Mouse (Mus musculus) intestine, embryonic 14.5 days (tissue): ENCODE measurements at regions not wholly inside any gene's neighbourhood (a gene's known extent, or its start where the extent isn't known, plus 50 kb on each side); places are given as distances from the start of the nearest gene placed in this dataset.

Experiments used
- ATAC-seq: fragments of 200-750 bp; cut with Nextera tagmentation; replicated peaks from 2 replicates; pipeline ENCODE4 v1.8.0; 2017; ENCODE audit warnings: low read depth, moderate number of reproducible peaks, moderate TSS enrichment, moderate library complexity; ENCODE audit not compliant: low FRiP score, low TSS enrichment
- DNase-seq: peaks from one replicate; pipeline ENCODE4 v3.0.0-alpha.2; 2018; ENCODE audit warnings: low spot score
- H3K27ac ChIP-seq: fragments of 300-500 bp; sonication (generic); 2 replicates; pipeline ENCODE4 v1.5.1; 2014; ENCODE audit warnings: low read depth, mild to moderate bottlenecking, control low read depth
- H3K27me3 ChIP-seq: fragments of 300-500 bp; sonication (generic); replicated peaks from 2 replicates; pipeline ENCODE4 v1.6.1; 2014; ENCODE audit warnings: low read length, control low read depth; ENCODE audit not compliant: control insufficient read depth, insufficient read depth
- H3K36me3 ChIP-seq: fragments of 300-500 bp; sonication (generic); 2 replicates; pipeline ENCODE4 v1.6.1; 2014; ENCODE audit warnings: low read length, control low read depth; ENCODE audit not compliant: control insufficient read depth, insufficient read depth
- H3K4me1 ChIP-seq: fragments of 300-500 bp; sonication (generic); replicated peaks from 2 replicates; pipeline ENCODE4 v1.6.1; 2014; ENCODE audit warnings: low read length, control low read depth, mixed read lengths; ENCODE audit not compliant: control insufficient read depth, insufficient read depth
- H3K4me2 ChIP-seq: fragments of 300-500 bp; sonication (generic); 2 replicates; pipeline ENCODE4 v1.6.1; 2014; ENCODE audit warnings: low read length
- H3K4me3 ChIP-seq: fragments of 300-500 bp; sonication (generic); 2 replicates; pipeline ENCODE4 v1.5.1; 2014; ENCODE audit warnings: low read depth, low read length, control low read depth, mixed read lengths
- H3K9ac ChIP-seq: fragments of 300-500 bp; sonication (generic); 2 replicates; pipeline ENCODE4 v1.6.1; 2014; ENCODE audit warnings: mild to moderate bottlenecking, low read length
- H3K9me3 ChIP-seq: fragments of 300-500 bp; sonication (generic); 2 replicates; pipeline ENCODE4 v1.6.1; 2016; ENCODE audit warnings: low read length, control low read depth; ENCODE audit not compliant: control insufficient read depth
- WGBS: fragments of 180-500 bp; shearing (Covaris S2); extraction: QIAGEN DNeasy Blood & Tissue Kit; methylation state at CpG from one replicate; pipeline ENCODE4 v1.1.7; 2014; 5-methylcytosine and 5-hydroxymethylcytosine counted together

DNA sequence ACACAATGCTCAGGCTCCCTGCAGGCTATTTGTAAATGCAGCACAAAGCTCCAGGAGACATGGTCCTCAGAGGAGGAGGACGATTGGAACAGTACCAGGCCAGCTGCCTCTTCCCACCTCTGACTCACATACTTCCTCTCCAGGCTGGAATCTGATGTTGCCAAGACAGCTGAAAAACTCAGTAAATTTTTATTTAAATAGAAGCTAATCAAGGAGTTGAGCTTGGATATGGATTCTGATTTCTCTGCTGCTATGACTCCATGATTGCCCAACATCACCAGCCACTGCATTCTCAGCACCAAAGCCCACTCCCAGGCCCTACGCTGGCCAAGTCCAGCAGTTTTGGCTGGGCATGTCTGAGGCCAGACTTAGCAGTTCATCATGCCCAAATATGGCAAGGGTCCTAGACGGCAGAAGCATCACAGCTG is 282.8 kb upstream of the Mctp2 start:
- ATAC-seq (no peak), DNase-seq (no peak)
- Histone ChIP-seq H3K9me3 (no peaks in the 10 kb centered on the region), H3K27me3 (no peaks in the 10 kb centered on the region), H3K36me3 (no peaks in the 10 kb centered on the region), H3K27ac (no peak overlapping the region), H3K9ac (no peak overlapping the region), H3K4me2 (no peak overlapping the region), H3K4me1 (no peaks in the 10 kb centered on the region), H3K4me3 (no peak overlapping the region)
- 73% methylated on average over 3 of the region's 3 CpGs for WGBS

DNA sequence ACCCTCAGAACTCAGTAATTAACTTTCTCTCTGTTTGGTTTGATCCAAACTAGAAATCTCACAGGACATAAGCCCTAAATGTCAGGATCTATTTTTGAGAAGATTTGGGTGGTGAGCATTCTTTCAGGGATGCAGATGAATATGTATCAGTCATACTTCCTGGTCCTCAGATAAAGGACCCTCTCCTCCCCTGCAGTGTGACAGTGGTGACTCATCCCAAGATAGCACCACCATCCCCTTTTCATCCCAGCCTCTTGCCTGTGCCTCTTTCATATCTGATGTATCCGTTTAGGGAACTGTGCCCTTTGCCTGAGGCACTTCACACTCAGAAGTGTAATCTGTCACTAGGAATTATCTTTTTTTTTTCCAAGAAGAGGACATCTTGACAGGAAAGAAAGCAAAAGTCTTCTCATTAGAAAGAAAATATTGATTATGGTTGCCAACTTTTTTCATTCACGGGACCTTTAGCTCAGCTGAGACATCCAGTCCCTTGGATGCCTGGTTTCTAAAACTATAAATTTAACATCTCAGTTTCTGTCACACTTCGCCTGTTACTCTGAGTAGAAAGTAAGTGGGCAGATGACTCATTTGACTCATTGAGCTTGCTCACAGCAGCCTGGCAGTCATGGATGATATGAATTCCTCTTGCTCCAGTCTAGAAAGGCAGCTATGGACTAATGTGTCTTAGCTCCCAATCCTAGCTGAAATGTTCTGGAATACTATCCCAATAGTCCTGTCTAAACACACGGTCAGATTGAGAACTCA is 284.1 kb upstream of the Mctp2 start:
- H3K9ac ChIP-seq: no peak overlapping the region
- no peak overlapping the region for H3K27ac ChIP-seq
- DNase-seq (no peak), ATAC-seq (no peak)
- 76% methylated on average over 4 of the region's 4 CpGs for WGBS
- no peak overlapping the region for H3K4me3 ChIP-seq
- H3K36me3 ChIP-seq: no peaks in the 10 kb centered on the region
- no peaks in the 10 kb centered on the region for H3K4me1 ChIP-seq
- H3K27me3 ChIP-seq: no peaks in the 10 kb centered on the region
- no peaks in the 10 kb centered on the region for H3K9me3 ChIP-seq
- H3K4me2 ChIP-seq: no peak overlapping the region

DNA sequence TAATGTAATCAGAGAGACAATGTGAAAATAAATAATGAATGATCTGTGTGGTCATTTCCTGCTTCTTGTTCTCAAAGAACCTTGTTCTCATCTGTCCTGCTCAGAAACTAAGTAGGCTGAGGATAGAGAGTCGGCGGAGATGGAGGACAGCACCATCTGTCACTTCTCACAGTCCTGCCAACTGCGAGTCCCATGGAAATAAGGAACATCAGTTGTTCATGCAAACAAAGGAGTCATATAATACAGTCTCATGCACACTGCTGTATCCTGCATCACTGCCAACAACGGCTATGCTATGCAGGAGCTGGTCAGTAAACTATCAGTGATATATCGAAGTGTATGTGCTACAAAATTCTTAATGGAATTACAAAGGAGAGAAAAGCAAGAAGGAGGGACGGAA is 285.7 kb upstream of the Mctp2 start:
- Histone ChIP-seq H3K4me1 (no peaks in the 10 kb centered on the region), H3K27ac (no peak overlapping the region), H3K36me3 (no peaks in the 10 kb centered on the region), H3K4me3 (no peak overlapping the region), H3K9ac (no peak overlapping the region), H3K9me3 (no peaks in the 10 kb centered on the region), H3K4me2 (no peak overlapping the region), H3K27me3 (no peaks in the 10 kb centered on the region)
- ATAC-seq (no peak), DNase-seq (no peak)
- 56% methylated on average over 6 of the region's 6 CpGs for WGBS

DNA sequence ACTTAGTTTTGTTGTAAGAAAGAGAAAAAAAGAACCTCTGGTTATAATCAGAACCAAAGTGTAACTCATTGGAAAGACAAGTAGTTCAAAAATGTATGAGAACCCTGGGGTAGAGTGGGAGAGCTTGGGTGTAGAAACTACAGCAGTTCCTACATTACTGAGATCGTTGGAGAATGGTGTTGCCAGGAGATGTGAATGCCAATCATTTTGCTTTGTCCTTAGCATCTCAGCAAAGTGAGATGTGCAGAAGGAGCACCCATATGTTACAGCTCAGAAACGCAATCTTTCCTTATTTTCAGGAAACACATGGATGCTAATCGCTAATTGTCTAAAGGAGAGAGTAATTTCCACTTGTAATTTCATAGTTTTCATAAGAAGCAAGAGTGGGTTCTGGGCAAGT is 286.2 kb upstream of the Mctp2 start:
- WGBS: 80% methylated on average over 3 of the region's 3 CpGs
- ATAC-seq: no peak

DNA sequence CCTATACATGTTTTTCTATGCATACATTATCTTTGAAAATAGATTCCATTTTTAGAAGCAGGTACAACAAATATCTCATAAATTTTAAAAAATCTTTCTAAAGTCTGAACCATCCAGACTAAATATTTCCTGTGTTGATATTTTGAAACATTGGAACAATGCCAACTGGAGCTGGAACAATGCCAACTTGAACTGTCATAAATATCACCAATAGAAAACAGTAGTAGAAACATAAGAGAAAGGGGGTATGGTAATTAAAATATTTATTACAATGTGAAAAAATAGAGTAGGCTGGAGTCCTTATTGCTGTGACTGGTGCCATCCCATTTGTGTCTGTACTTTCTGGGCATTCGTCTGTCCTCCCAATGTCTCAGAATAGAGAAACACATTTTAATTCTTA is 286.9 kb upstream of the Mctp2 start:
- WGBS: 57% methylated on average over 1 of the region's 1 CpGs
- no peaks in the 10 kb centered on the region for H3K27me3 ChIP-seq
- ATAC-seq: no peak
- H3K36me3 ChIP-seq: no peaks in the 10 kb centered on the region
- DNase-seq: no peak
- H3K4me3 ChIP-seq: no peak overlapping the region
- H3K4me2 ChIP-seq: no peak overlapping the region
- H3K9me3 ChIP-seq: no peaks in the 10 kb centered on the region
- H3K9ac ChIP-seq: no peak overlapping the region
- H3K27ac ChIP-seq: no peak overlapping the region
- no peaks in the 10 kb centered on the region for H3K4me1 ChIP-seq

More for the DNA sequence above, 286.2 kb upstream of the Mctp2 start:
- Histone ChIP-seq H3K27me3 (no peaks in the 10 kb centered on the region), H3K36me3 (no peaks in the 10 kb centered on the region), H3K4me3 (no peak overlapping the region), H3K9ac (no peak overlapping the region), H3K4me2 (no peak overlapping the region), H3K9me3 (no peaks in the 10 kb centered on the region), H3K27ac (no peak overlapping the region), H3K4me1 (no peaks in the 10 kb centered on the region)
- DNase-seq: no peak

DNA sequence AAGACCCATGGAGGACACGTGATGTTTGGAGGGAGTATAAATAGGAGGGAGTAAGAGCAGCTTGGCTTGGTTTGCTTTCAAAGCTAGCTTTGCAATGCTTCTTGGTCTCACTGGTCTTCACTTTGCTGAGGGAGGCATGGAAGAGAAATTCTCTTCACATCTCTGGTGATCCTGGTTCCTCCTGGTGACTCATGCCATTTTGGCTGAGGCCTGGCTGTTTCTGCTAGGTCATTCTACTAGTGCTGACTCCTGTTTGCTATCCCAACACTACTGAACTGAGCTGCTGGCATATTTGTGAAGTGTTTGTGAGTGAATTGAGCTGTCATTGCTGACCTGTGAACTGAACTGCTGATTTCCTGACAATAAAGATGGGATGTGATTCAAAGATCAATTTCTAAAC is 288.3 kb upstream of the Mctp2 start:
- no peaks in the 10 kb centered on the region for H3K36me3 ChIP-seq
- no peak overlapping the region for H3K4me3 ChIP-seq
- DNase-seq: no peak
- 89% methylated on average over 1 of the region's 1 CpGs for WGBS
- ATAC-seq: no peak
- H3K4me2 ChIP-seq: no peak overlapping the region
- no peaks in the 10 kb centered on the region for H3K27me3 ChIP-seq
- H3K4me1 ChIP-seq: no peaks in the 10 kb centered on the region
- H3K27ac ChIP-seq: no peak overlapping the region
- no peak overlapping the region for H3K9ac ChIP-seq
- no peaks in the 10 kb centered on the region for H3K9me3 ChIP-seq

DNA sequence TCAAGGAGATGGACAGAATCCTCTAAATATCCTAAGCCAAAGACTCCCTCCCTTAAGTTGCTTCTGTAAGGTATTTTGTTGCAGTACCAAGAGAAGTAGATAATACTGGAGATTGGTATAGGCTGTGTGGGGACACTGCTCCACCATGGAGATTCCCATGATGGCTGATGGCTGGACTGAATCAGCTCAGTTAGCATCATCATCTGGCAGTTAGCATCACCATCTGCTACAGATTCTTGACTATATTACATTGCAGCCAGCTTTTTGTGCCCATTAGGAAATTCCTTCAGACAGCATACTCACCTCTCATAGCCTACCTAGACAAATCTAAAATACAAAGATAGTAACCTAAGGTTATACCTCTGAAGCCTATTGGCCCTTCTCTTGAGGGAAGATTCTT is 290.6 kb upstream of the Mctp2 start:
- Histone ChIP-seq H3K4me1 (no peaks in the 10 kb centered on the region), H3K27ac (no peak overlapping the region), H3K4me3 (no peak overlapping the region), H3K4me2 (no peak overlapping the region), H3K9ac (no peak overlapping the region), H3K27me3 (no peaks in the 10 kb centered on the region), H3K9me3 (no peaks in the 10 kb centered on the region), H3K36me3 (no peaks in the 10 kb centered on the region)
- no peak for ATAC-seq
- DNase-seq: no peak

DNA sequence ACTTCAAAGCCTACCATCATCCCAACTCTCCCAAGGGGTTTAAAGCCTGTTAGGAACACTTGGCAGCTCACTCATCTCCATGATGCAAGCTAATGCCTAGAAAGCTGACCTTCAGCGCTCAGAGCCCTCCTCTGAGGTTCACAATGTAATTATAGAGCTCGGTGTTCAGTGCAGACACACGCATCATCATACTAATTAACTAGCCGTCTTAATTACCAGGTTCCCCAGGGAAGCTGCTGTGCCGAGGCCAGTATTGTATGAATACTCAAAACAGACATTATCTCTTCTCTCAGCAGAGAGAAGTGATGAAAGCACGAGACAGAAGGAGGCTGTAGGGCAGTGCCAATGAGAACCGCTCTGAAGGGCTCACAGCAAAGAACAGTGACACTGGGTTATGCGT is 295.5 kb upstream of the Mctp2 start:
- no peak for DNase-seq
- Histone ChIP-seq H3K4me2 (no peak overlapping the region), H3K9ac (no peak overlapping the region), H3K27ac (no peak overlapping the region), H3K4me3 (no peak overlapping the region), H3K4me1 (no peaks in the 10 kb centered on the region), H3K9me3 (no peaks in the 10 kb centered on the region), H3K36me3 (no peaks in the 10 kb centered on the region), H3K27me3 (no peaks in the 10 kb centered on the region)
- no peak for ATAC-seq
- WGBS: 90% methylated on average over 8 of the region's 8 CpGs

DNA sequence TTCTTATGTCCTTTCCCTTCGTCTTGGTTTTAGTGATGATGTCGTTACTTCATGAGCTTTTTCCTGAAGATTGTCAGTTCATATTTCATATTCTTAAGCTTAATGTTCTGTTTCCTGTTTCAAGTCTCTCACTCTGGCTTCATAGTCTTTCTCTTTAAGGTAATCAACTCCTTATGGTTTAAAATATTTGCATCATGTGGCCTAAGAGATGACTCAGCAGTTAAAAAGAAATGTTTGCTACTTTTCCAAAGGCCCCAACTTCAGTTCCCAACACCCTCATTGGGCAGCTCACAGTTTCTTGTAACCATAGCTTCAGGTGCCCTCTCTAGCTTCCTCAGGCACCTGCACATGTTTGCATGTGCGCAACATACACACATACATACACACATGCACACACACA is 303.4 kb upstream of the Mctp2 start:
- H3K36me3 ChIP-seq: no peaks in the 10 kb centered on the region
- H3K4me2 ChIP-seq: no peak overlapping the region
- DNase-seq (no peak), ATAC-seq (no peak)
- H3K27me3 ChIP-seq: no peaks in the 10 kb centered on the region
- no peak overlapping the region for H3K27ac ChIP-seq
- no peaks in the 10 kb centered on the region for H3K4me1 ChIP-seq
- no peak overlapping the region for H3K4me3 ChIP-seq
- 74% methylated on average over 3 of the region's 3 CpGs for WGBS
- no peaks in the 10 kb centered on the region for H3K9me3 ChIP-seq
- H3K9ac ChIP-seq: no peak overlapping the region
